Mouse (Mus musculus): ENCODE data around the gene Mapk11.

GRCm38 (mm10) chr15:89118007-89118406 lies 31.4 kb downstream of the Mapk11 start:
- TF ChIP-seq CTCF (IDR thresholded peaks at IDR 0.05; ENCODE audit: low read depth, low read length) (no peak), EP300 (IDR thresholded peaks at IDR 0.05; ENCODE audit: insufficient read depth, low read depth, low read length) (no peak)

Data from ES-Bruce4 (cell line).